Mouse (Mus musculus): ENCODE measurements around the gene Npas3.

DNA sequence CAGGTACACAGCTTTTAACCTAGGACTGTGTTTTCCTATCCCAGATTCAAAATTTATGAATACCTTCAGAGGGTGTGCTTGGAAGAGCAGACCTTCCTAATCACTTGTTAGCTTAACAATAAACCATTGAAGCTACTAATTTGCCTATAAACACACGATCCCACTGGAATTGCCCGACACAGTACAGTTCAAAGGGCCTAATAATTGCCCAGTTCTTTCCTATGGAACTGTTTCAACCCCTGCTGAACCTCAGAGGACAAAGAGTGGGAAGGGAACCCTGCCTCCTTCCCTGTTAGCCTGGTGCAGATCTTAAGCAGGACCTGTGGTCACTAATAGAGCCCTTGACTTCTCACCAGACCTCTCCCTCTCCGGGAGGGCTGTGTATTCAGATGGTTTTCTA is 429.7 kb downstream of the Npas3 start:
- TF ChIP-seq CTCF (IDR thresholded peaks at IDR 0.05; ENCODE audit: low read depth) (no peak), EP300 (IDR thresholded peaks at IDR 0.05; ENCODE audit: low read depth) (no peak)
